Mouse (Mus musculus) kidney, adult 2 months (tissue): ENCODE measurements at regions not wholly inside any gene's neighbourhood (a gene's known extent, or its start where the extent isn't known, plus 50 kb on each side); places are given as distances from the start of the nearest gene placed in this dataset.

Source experiments
- DNase-seq: peaks from one replicate; pipeline ENCODE4 v3.0.0; 2021
- H3K27ac ChIP-seq: fragments of 200-500 bp; 2 replicates; pipeline ENCODE4 v1.5.1; 2012; ENCODE audit warnings: low read depth, low read length, control low read depth, inconsistent platforms; ENCODE audit not compliant: insufficient read depth
- H3K27me3 ChIP-seq: fragments of 200-500 bp; replicated peaks from 2 replicates; pipeline ENCODE4 v1.6.1; 2012; ENCODE audit warnings: mild to moderate bottlenecking, moderate library complexity, low read length, inconsistent platforms; ENCODE audit not compliant: control insufficient read depth, insufficient read depth
- H3K36me3 ChIP-seq: fragments of 200-500 bp; 2 replicates; pipeline ENCODE4 v1.6.1; 2012; ENCODE audit warnings: mild to moderate bottlenecking, moderate library complexity, low read length, inconsistent platforms; ENCODE audit not compliant: control insufficient read depth, insufficient read depth
- H3K4me1 ChIP-seq: fragments of 200-500 bp; 2 replicates; pipeline ENCODE4 v1.6.1; 2011; ENCODE audit warnings: low read length; ENCODE audit not compliant: control insufficient read depth, insufficient read depth
- H3K4me3 ChIP-seq: fragments of 200-500 bp; 2 replicates; pipeline ENCODE4 v1.5.1; 2011; ENCODE audit warnings: mild to moderate bottlenecking, low read depth, low read length, control low read depth; ENCODE audit not compliant: insufficient read depth
- CTCF ChIP-seq: fragments of 200-500 bp; conservative IDR thresholded peaks from 2 replicates; pipeline ENCODE4 v1.5.1; 2011; ENCODE audit warnings: low read depth, mild to moderate bottlenecking, control low read depth, low read length, moderate library complexity, mixed read lengths; ENCODE audit not compliant: insufficient read depth, insufficient read length
- POLR2A ChIP-seq: fragments of 200-500 bp; IDR thresholded peaks from one replicate; pipeline ENCODE4 v1.6.1; 2011; ENCODE audit warnings: low read depth, low read length, control low read depth
- WGBS: fragments of 180-500 bp; shearing (Covaris S2); methylation state at CpG from one replicate; pipeline ENCODE4 v1.1.7; 2018; 5-methylcytosine and 5-hydroxymethylcytosine counted together

GRCm38 (mm10) chr9:47054595-47054994 lies 56.1 kb downstream of the Gm4791 start:
- H3K27me3 ChIP-seq, result no peaks in the 10 kb centered on the region
- H3K36me3 ChIP-seq, result no peaks in the 10 kb centered on the region
- H3K27ac ChIP-seq, result no peak overlapping the region
- no peak for DNase-seq
- TF ChIP-seq CTCF (no peak), POLR2A (no peak)
- H3K4me3 ChIP-seq, result no peak overlapping the region
- 74% methylated on average over 10 of the region's 10 CpGs for WGBS
- H3K4me1 ChIP-seq, result no peaks in the 10 kb centered on the region

GRCm38 (mm10) chr9:47055558-47055957 lies 57.0 kb downstream of the Gm4791 start:
- Histone ChIP-seq H3K27ac (no peak overlapping the region), H3K36me3 (no peaks in the 10 kb centered on the region), H3K27me3 (no peaks in the 10 kb centered on the region), H3K4me1 (no peaks in the 10 kb centered on the region), H3K4me3 (no peak overlapping the region)
- no peak for TF ChIP-seq POLR2A
- no peak for TF ChIP-seq CTCF
- 35% methylated on average over 6 of the region's 6 CpGs for WGBS
- DNase-seq, result no peak

- Histone ChIP-seq H3K4me1 (no peaks in the 10 kb centered on the region), H3K27me3 (no peaks in the 10 kb centered on the region; the same call in 1 of the 2 replicates), H3K36me3 (no peaks in the 10 kb centered on the region), H3K4me3 (no peak overlapping the region), H3K27ac (no peak overlapping the region)
- TF ChIP-seq POLR2A (no peak), CTCF (no peak)
- WGBS, result 78% methylated on average over 7 of the region's 7 CpGs
- no peak for DNase-seq
These were observed 60.9 kb downstream of the Gm4791 start for GRCm38 (mm10) chr9:47059339-47060005.

GRCm38 (mm10) chr9:47060757-47061156 lies 62.2 kb downstream of the Gm4791 start:
- Histone ChIP-seq H3K36me3 (no peaks in the 10 kb centered on the region), H3K4me3 (no peak overlapping the region), H3K4me1 (no peaks in the 10 kb centered on the region), H3K27me3 (no peaks in the 10 kb centered on the region; the same call in 1 of the 2 replicates), H3K27ac (no peak overlapping the region)
- no peak for DNase-seq
- 68% methylated on average over 2 of the region's 2 CpGs for WGBS
- TF ChIP-seq POLR2A (no peak), CTCF (no peak)

- H3K4me1 ChIP-seq, result no peaks in the 10 kb centered on the region
- H3K36me3 ChIP-seq, result no peaks in the 10 kb centered on the region
- no peak overlapping the region for H3K27ac ChIP-seq
- WGBS, result 69% methylated on average over 7 of the region's 7 CpGs
- H3K27me3 ChIP-seq, result no peaks in the 10 kb centered on the region; the same call in 1 of the 2 replicates
- TF ChIP-seq POLR2A, result no peak
- no peak for TF ChIP-seq CTCF
- DNase-seq, result no peak
- no peak overlapping the region for H3K4me3 ChIP-seq
These were observed 64.0 kb downstream of the Gm4791 start for GRCm38 (mm10) chr9:47062516-47062915.

GRCm38 (mm10) chr9:47063751-47064150 lies 65.2 kb downstream of the Gm4791 start:
- no peaks in the 10 kb centered on the region; the same call in 1 of the 2 replicates for H3K27me3 ChIP-seq
- TF ChIP-seq CTCF, result no peak
- TF ChIP-seq POLR2A, result no peak
- H3K27ac ChIP-seq, result no peak overlapping the region
- no peak overlapping the region for H3K4me3 ChIP-seq
- no peaks in the 10 kb centered on the region for H3K36me3 ChIP-seq
- WGBS, result 74% methylated on average over 5 of the region's 5 CpGs
- DNase-seq, result no peak
- H3K4me1 ChIP-seq, result no peaks in the 10 kb centered on the region

- TF ChIP-seq CTCF (no peak), POLR2A (no peak)
- no peak overlapping the region for H3K4me3 ChIP-seq
- no peak for DNase-seq
- H3K27me3 ChIP-seq, result no peaks in the 10 kb centered on the region; the same call in 1 of the 2 replicates
- no peaks in the 10 kb centered on the region for H3K4me1 ChIP-seq
- H3K27ac ChIP-seq, result no peak overlapping the region
- H3K36me3 ChIP-seq, result no peaks in the 10 kb centered on the region
- 44% methylated on average over 5 of the region's 5 CpGs for WGBS
These were observed 66.0 kb downstream of the Gm4791 start for GRCm38 (mm10) chr9:47064463-47065032.
